Mouse (Mus musculus) MEL (cell line): Measurements from ENCODE around the gene Spire2. TPM values are rescaled to one million over a fixed set of nuclear protein-coding genes. Genes with fewer than 3 reads are reported as not detected.
A peak's percentile ranks its signal among the peaks of the same experiment; 100 is the strongest.

Experiments used
- DNase-seq: peaks from one replicate; pipeline ENCODE4 v3.0.0; 2011; ENCODE audit warnings: low read depth, low spot score
- H3K27ac ChIP-seq: 2 replicates; pipeline ENCODE4 v1.5.1; 2012; ENCODE audit warnings: low read depth, mild to moderate bottlenecking, control low read depth, low read length, moderate library complexity; ENCODE audit not compliant: control insufficient read depth
- H3K27me3 ChIP-seq, 2 experiments: fragments of 150-350 bp in 1 of 2; sonication (generic) in 1 of 2; 2 replicates each; pipeline ENCODE4 v1.6.1; 2012; ENCODE audit warnings: low read length in 2 of 2, mild to moderate bottlenecking in 2 of 2, improper control_type of control experiment in 1 of 2, moderate library complexity in 1 of 2; ENCODE audit not compliant: insufficient read depth in 2 of 2, control insufficient read depth in 1 of 2
- H3K36me3 ChIP-seq, 2 experiments: 2 replicates each; pipeline ENCODE4 v1.6.1; 2012 to 2014; ENCODE audit warnings: low read length in 2 of 2, improper control_type of control experiment in 1 of 2, inconsistent platforms in 1 of 2, mild to moderate bottlenecking in 1 of 2; ENCODE audit not compliant: insufficient read depth in 2 of 2, control insufficient read depth in 1 of 2
- H3K4me1 ChIP-seq, 2 experiments: fragments of 150-350 bp in 1 of 2; sonication (generic) in 1 of 2; 2 replicates each; pipeline ENCODE4 v1.6.1; 2012; ENCODE audit warnings: low read length in 2 of 2, improper control_type of control experiment in 1 of 2, mild to moderate bottlenecking in 1 of 2; ENCODE audit not compliant: insufficient read depth in 2 of 2, control insufficient read depth in 1 of 2
- H3K4me3 ChIP-seq, 2 experiments: fragments of 150-350 bp in 1 of 2; sonication (generic) in 1 of 2; 2 replicates each; pipeline ENCODE4 v1.5.1; 2012; ENCODE audit warnings: low read depth in 2 of 2, low read length in 2 of 2, mild to moderate bottlenecking in 2 of 2, moderate library complexity in 2 of 2, control low read depth in 1 of 2, improper control_type of control experiment in 1 of 2; ENCODE audit not compliant: control insufficient read depth in 1 of 2, insufficient read depth in 1 of 2
- H3K79me2 ChIP-seq: 2 replicates; pipeline ENCODE4 v1.6.1; 2012; ENCODE audit warnings: mild to moderate bottlenecking, low read length, moderate library complexity; ENCODE audit not compliant: control insufficient read depth, poor library complexity, insufficient read depth
- H3K9ac ChIP-seq: 2 replicates; pipeline ENCODE4 v1.6.1; 2012; ENCODE audit warnings: low read depth, mild to moderate bottlenecking, control low read depth, low read length, moderate library complexity; ENCODE audit not compliant: control insufficient read depth, poor library complexity, severe bottlenecking
- H3K9me3 ChIP-seq: fragments of 150-350 bp; sonication (generic); replicated peaks from 2 replicates; pipeline ENCODE4 v1.6.1; 2012; ENCODE audit warnings: mild to moderate bottlenecking, low read length, improper control_type of control experiment, moderate library complexity; ENCODE audit not compliant: insufficient read depth
- CHD1 ChIP-seq: IDR thresholded peaks from 2 replicates; pipeline ENCODE4 v1.6.1; 2012; ENCODE audit warnings: low read depth, mild to moderate bottlenecking, inconsistent platforms, low read length, improper control_type of control experiment
- CHD2 ChIP-seq: IDR thresholded peaks from 2 replicates; pipeline ENCODE4 v1.6.1; 2011; ENCODE audit warnings: low read length, improper control_type of control experiment
- E2F4 ChIP-seq: IDR thresholded peaks from 2 replicates; pipeline ENCODE4 v1.6.1; 2011; ENCODE audit warnings: low read depth, low read length, improper control_type of control experiment, borderline replicate concordance
- ELF1 ChIP-seq: IDR thresholded peaks from 2 replicates; pipeline ENCODE4 v1.6.1; 2014; ENCODE audit warnings: low read depth, mild to moderate bottlenecking, inconsistent platforms, low read length, improper control_type of control experiment, moderate library complexity
- GABPA ChIP-seq: IDR thresholded peaks from 2 replicates; pipeline ENCODE4 v1.6.1; 2012; ENCODE audit warnings: low read depth, mild to moderate bottlenecking, inconsistent platforms, low read length, improper control_type of control experiment, moderate library complexity
- GATA1 ChIP-seq: IDR thresholded peaks from 2 replicates; pipeline ENCODE4 v1.6.1; 2011; ENCODE audit warnings: low read depth, low read length, improper control_type of control experiment
- MAX ChIP-seq: IDR thresholded peaks from 2 replicates; pipeline ENCODE4 v1.6.1; 2011; ENCODE audit warnings: low read length, improper control_type of control experiment
- MXI1 ChIP-seq: IDR thresholded peaks from 2 replicates; pipeline ENCODE4 v1.6.1; 2011; ENCODE audit warnings: mild to moderate bottlenecking, low read depth, low read length, improper control_type of control experiment
- MYC ChIP-seq: IDR thresholded peaks from 2 replicates; pipeline ENCODE4 v1.6.1; 2011; ENCODE audit warnings: low read depth, mild to moderate bottlenecking, low read length, improper control_type of control experiment, moderate library complexity
- NELFE ChIP-seq: IDR thresholded peaks from 2 replicates; pipeline ENCODE4 v1.6.1; 2011; ENCODE audit warnings: low read depth, low read length, improper control_type of control experiment
- NRF1 ChIP-seq: IDR thresholded peaks from 2 replicates; pipeline ENCODE4 v1.6.1; 2014; ENCODE audit warnings: low read depth, mild to moderate bottlenecking, inconsistent platforms, low read length, improper control_type of control experiment, moderate library complexity; ENCODE audit not compliant: poor library complexity, insufficient read depth, severe bottlenecking
- POLR2A ChIP-seq, 2 experiments: IDR thresholded peaks; 2 replicates each; pipeline ENCODE4 v1.6.1; 2011 to 2012; ENCODE audit warnings: low read length in 2 of 2, mild to moderate bottlenecking in 2 of 2, control low read depth in 1 of 2, improper control_type of control experiment in 1 of 2, low read depth in 1 of 2, moderate library complexity in 1 of 2; ENCODE audit not compliant: control insufficient read depth in 1 of 2, insufficient read depth in 1 of 2, poor library complexity in 1 of 2
- RCOR1 ChIP-seq: IDR thresholded peaks from 2 replicates; pipeline ENCODE4 v1.6.1; 2012; ENCODE audit warnings: low read depth, mild to moderate bottlenecking, inconsistent platforms, low read length, improper control_type of control experiment
- SIN3A ChIP-seq: IDR thresholded peaks from 2 replicates; pipeline ENCODE4 v1.6.1; 2012; ENCODE audit warnings: low read length, improper control_type of control experiment, inconsistent platforms
- SMC3 ChIP-seq: IDR thresholded peaks from 2 replicates; pipeline ENCODE4 v1.6.1; 2011; ENCODE audit warnings: low read depth, low read length, improper control_type of control experiment
- TAL1 ChIP-seq: IDR thresholded peaks from 2 replicates; pipeline ENCODE4 v1.6.1; 2012; ENCODE audit warnings: mild to moderate bottlenecking, inconsistent platforms, low read length, moderate library complexity, mixed read lengths
- TBP ChIP-seq: IDR thresholded peaks from 2 replicates; pipeline ENCODE4 v1.8.0; 2011; ENCODE audit warnings: low read depth, low read length, improper control_type of control experiment
- TCF12 ChIP-seq: IDR thresholded peaks from 2 replicates; pipeline ENCODE4 v1.6.1; 2014; ENCODE audit warnings: low read depth, mild to moderate bottlenecking, inconsistent platforms, low read length, improper control_type of control experiment, moderate library complexity
- UBTF ChIP-seq: IDR thresholded peaks from 2 replicates; pipeline ENCODE4 v1.6.1; 2012; ENCODE audit warnings: low read depth, mild to moderate bottlenecking, inconsistent platforms, low read length, improper control_type of control experiment, moderate library complexity, borderline replicate concordance; ENCODE audit not compliant: insufficient read depth
- ZKSCAN1 ChIP-seq: IDR thresholded peaks from 2 replicates; pipeline ENCODE4 v1.6.1; 2012; ENCODE audit warnings: low read depth, mild to moderate bottlenecking, inconsistent platforms, low read length, improper control_type of control experiment, moderate library complexity
- ZMIZ1 ChIP-seq: IDR thresholded peaks from 2 replicates; pipeline ENCODE4 v1.6.1; 2012; ENCODE audit warnings: low read depth, mild to moderate bottlenecking, inconsistent platforms, low read length, improper control_type of control experiment, moderate library complexity
- ZNF384 ChIP-seq: IDR thresholded peaks from 2 replicates; pipeline ENCODE4 v1.6.1; 2012; ENCODE audit warnings: low read depth, mild to moderate bottlenecking, inconsistent platforms, low read length, improper control_type of control experiment
- polyA plus RNA-seq, 2 experiments: library from polyadenylated mRNA; stranded (reverse) in 1 of 2; unstranded in 1 of 2; fragments of >175 nt in 1 of 2; fragments of >200 nt in 1 of 2; gene quantifications; 2 replicates each; pipeline versions ENCODE4 v1.2.1 to v1.2.4; 2012; ENCODE audit warnings: low replicate concordance in 2 of 2, low read depth in 1 of 2; ENCODE audit not compliant: insufficient read length in 2 of 2, insufficient read depth in 1 of 2, missing spikeins in 1 of 2
- total RNA-seq: library from RNA; depleted of rRNA; stranded (reverse); fragments of 300-350 nt; gene quantifications from 2 replicates; pipeline ENCODE4 v1.2.3, GENCODE M21; 2012

Gene Spire2
- total and polyA plus RNA-seq, 3 experiments = 1.1 to 5.4 TPM; not detected in 1

GRCm38 (mm10) chr8:123411246-123411645, 78.7 kb downstream of the Spire2 start, which contains the start of gene Tubb3:
Gene Tubb3, plus strand, starts transcription at chr8:123411424.
- peaks cover 2 to 54% of the 10 kb centered on the region in 2 experiments for H3K4me1 ChIP-seq
- H3K27ac ChIP-seq = no peak within 1 kb of the TSS
- no peak within 1 kb of the TSS for H3K9ac ChIP-seq
- no peaks in the 10 kb centered on the region for H3K27me3 ChIP-seq
- peak within 1 kb of the TSS; percentile 15 to 40; a peak in 3 of 4 replicates for H3K4me3 ChIP-seq
- H3K36me3 ChIP-seq = peaks cover 0 to 37% of the 10 kb centered on the region in 2 experiments; a peak in 2 of 4 replicates
- no peaks in the 10 kb centered on the region for H3K9me3 ChIP-seq
- TF ChIP-seq POLR2A (IDR thresholded peaks at IDR 0.05; ENCODE audit: control insufficient read depth in 1 of 2, insufficient read depth in 1 of 2, low read depth in 1 of 2, low read length in 2 of 2, poor library complexity in 1 of 2) = peak in 1 of 2 experiments; percentile 32; a peak in 1 of 4 replicates
- TF ChIP-seq MYC = no peak
- TF ChIP-seq RCOR1 = 0 out of 2 replicates have a peak, but pooled peaks have one; percentile 20
- TF ChIP-seq ZKSCAN1 = no peak
- TF ChIP-seq GABPA = no peak
- no peak for TF ChIP-seq TCF12
- peak; percentile 59; the same call in 1 of the 2 replicates for TF ChIP-seq TBP
- no peak for TF ChIP-seq E2F4
- TF ChIP-seq ZNF384 = no peak
- no peaks in the 10 kb centered on the region for H3K79me2 ChIP-seq
- DNase-seq = peak; percentile 83

GRCm38 (mm10) chr8:123411781-123412327, 79.3 kb downstream of the Spire2 start:
- TF ChIP-seq CHD1 = no peak
- no peak for TF ChIP-seq MAX
- TF ChIP-seq SIN3A = no peak
- no peak for TF ChIP-seq ELF1
- no peak for TF ChIP-seq MYC
- no peak for TF ChIP-seq MXI1
- TF ChIP-seq E2F4 = no peak
- no peak for TF ChIP-seq ZMIZ1
- no peak for TF ChIP-seq UBTF
- TF ChIP-seq NRF1 = no peak
- no peak for TF ChIP-seq SMC3
- TF ChIP-seq NELFE = no peak
- TF ChIP-seq TAL1 = no peak
- no peak for TF ChIP-seq CHD2
- no peak for TF ChIP-seq GABPA
- no peak for TF ChIP-seq GATA1
- H3K9ac ChIP-seq = no peak overlapping the region
- H3K27ac ChIP-seq = no peak overlapping the region
- peaks cover 2 to 59% of the 10 kb centered on the region in 2 experiments for H3K4me1 ChIP-seq
- peaks cover 0 to 42% of the 10 kb centered on the region in 2 experiments; a peak in 2 of 4 replicates for H3K36me3 ChIP-seq
- no peaks in the 10 kb centered on the region for H3K79me2 ChIP-seq
- no peaks in the 10 kb centered on the region for H3K27me3 ChIP-seq
- no peaks in the 10 kb centered on the region for H3K9me3 ChIP-seq
- H3K4me3 ChIP-seq = peak overlapping the region in 1 of 2 experiments; percentile 40; a peak in 3 of 4 replicates
- no peak for DNase-seq
